Mouse (Mus musculus) intestine, postnatal 0 days (tissue): ENCODE measurements at regions not wholly inside any gene's neighbourhood (a gene's known extent, or its start where the extent isn't known, plus 50 kb on each side); places are given as distances from the start of the nearest gene placed in this dataset.

Experiments
- ATAC-seq: fragments of 200-750 bp; cut with Nextera tagmentation; 2 replicates; pipeline ENCODE4 v1.8.0; 2017; ENCODE audit warnings: mild to moderate bottlenecking, moderate TSS enrichment, moderate library complexity
- H3K27ac ChIP-seq: fragments of 300-500 bp; sonication (generic); 2 replicates; pipeline ENCODE4 v1.5.1; 2014; ENCODE audit warnings: mild to moderate bottlenecking, low read depth, low read length, moderate library complexity
- H3K27me3 ChIP-seq: fragments of 300-500 bp; sonication (generic); replicated peaks from 2 replicates; pipeline ENCODE4 v1.6.1; 2014; ENCODE audit warnings: low read length, mixed read lengths; ENCODE audit not compliant: control insufficient read depth, insufficient read depth
- H3K36me3 ChIP-seq: fragments of 300-500 bp; sonication (generic); 2 replicates; pipeline ENCODE4 v1.6.1; 2014; ENCODE audit warnings: mild to moderate bottlenecking, moderate library complexity; ENCODE audit not compliant: control insufficient read depth, insufficient read depth
- H3K4me1 ChIP-seq: fragments of 300-500 bp; sonication (generic); replicated peaks from 2 replicates; pipeline ENCODE4 v1.6.1; 2014; ENCODE audit warnings: antibody characterized with exemption, low read length, mixed read lengths; ENCODE audit not compliant: control insufficient read depth, insufficient read depth
- H3K4me2 ChIP-seq: fragments of 300-500 bp; sonication (generic); replicated peaks from 2 replicates; pipeline ENCODE4 v1.6.1; 2014; ENCODE audit warnings: low read depth, mild to moderate bottlenecking, moderate library complexity
- H3K4me3 ChIP-seq: fragments of 300-500 bp; sonication (generic); 2 replicates; pipeline ENCODE4 v1.5.1; 2014; ENCODE audit warnings: low read depth, low read length
- H3K9ac ChIP-seq: fragments of 300-500 bp; sonication (generic); 2 replicates; pipeline ENCODE4 v1.6.1; 2014; ENCODE audit warnings: mild to moderate bottlenecking, low read depth, low read length
- H3K9me3 ChIP-seq: fragments of 300-500 bp; sonication (generic); 2 replicates; pipeline ENCODE4 v1.6.1; 2016; ENCODE audit warnings: mixed run types; ENCODE audit not compliant: control insufficient read depth
- CTCF ChIP-seq: sonication (generic); IDR thresholded peaks from 2 replicates; pipeline ENCODE4 v1.5.1; 2016; ENCODE audit warnings: low read depth, mild to moderate bottlenecking, control low read depth, antibody characterized with exemption, moderate library complexity
- WGBS: fragments of 180-500 bp; shearing (Covaris S2); extraction: QIAGEN DNeasy Blood & Tissue Kit; methylation state at CpG from one replicate; pipeline ENCODE4 v1.1.7; 2014; 5-methylcytosine and 5-hydroxymethylcytosine counted together

- WGBS = 63% methylated on average over 5 of the region's 5 CpGs
- Histone ChIP-seq H3K27ac (no peak overlapping the region), H3K4me3 (no peak overlapping the region)
Measured at GRCm38 (mm10) chr3:35090496-35091133, 440.4 kb downstream of the Sox2 start.

GRCm38 (mm10) chr3:35093001-35093400 is 442.8 kb downstream of the Sox2 start:
- TF ChIP-seq CTCF = no peak
- H3K36me3 ChIP-seq = no peaks in the 10 kb centered on the region
- H3K4me3 ChIP-seq = no peak overlapping the region
- no peak overlapping the region for H3K27ac ChIP-seq
- no peaks in the 10 kb centered on the region for H3K27me3 ChIP-seq
- H3K4me2 ChIP-seq = no peak overlapping the region
- H3K9ac ChIP-seq = no peak overlapping the region
- no peaks in the 10 kb centered on the region for H3K9me3 ChIP-seq
- no peaks in the 10 kb centered on the region for H3K4me1 ChIP-seq
- ATAC-seq = no peak
- 86% methylated on average over 9 of the region's 9 CpGs for WGBS

More at GRCm38 (mm10) chr3:35090496-35091133, 440.4 kb downstream of the Sox2 start:
- no peak for ATAC-seq
- Histone ChIP-seq H3K9me3 (no peaks in the 10 kb centered on the region), H3K9ac (no peak overlapping the region), H3K27me3 (no peaks in the 10 kb centered on the region), H3K36me3 (no peaks in the 10 kb centered on the region), H3K4me1 (no peaks in the 10 kb centered on the region), H3K4me2 (no peak overlapping the region)
- no peak for TF ChIP-seq CTCF

- no peaks in the 10 kb centered on the region for H3K9me3 ChIP-seq
- H3K9ac ChIP-seq = no peak overlapping the region
- H3K4me1 ChIP-seq = no peaks in the 10 kb centered on the region
- H3K27me3 ChIP-seq = no peaks in the 10 kb centered on the region
- no peak for ATAC-seq
- H3K4me3 ChIP-seq = no peak overlapping the region
- H3K27ac ChIP-seq = no peak overlapping the region
- no peaks in the 10 kb centered on the region for H3K36me3 ChIP-seq
- WGBS = 94% methylated on average over 8 of the region's 8 CpGs
- H3K4me2 ChIP-seq = no peak overlapping the region
- TF ChIP-seq CTCF = no peak
Measured at GRCm38 (mm10) chr3:35095221-35095620, 445.0 kb downstream of the Sox2 start.

GRCm38 (mm10) chr3:35096381-35096780 is 446.2 kb downstream of the Sox2 start:
- ATAC-seq = no peak
- WGBS = 81% methylated on average over 5 of the region's 5 CpGs
- Histone ChIP-seq H3K4me2 (no peak overlapping the region), H3K4me3 (no peak overlapping the region), H3K9ac (no peak overlapping the region), H3K27me3 (no peaks in the 10 kb centered on the region), H3K4me1 (no peaks in the 10 kb centered on the region), H3K36me3 (no peaks in the 10 kb centered on the region), H3K9me3 (no peaks in the 10 kb centered on the region), H3K27ac (no peak overlapping the region)
- no peak for TF ChIP-seq CTCF

GRCm38 (mm10) chr3:35097766-35098165 is 447.6 kb downstream of the Sox2 start:
- no peak overlapping the region for H3K27ac ChIP-seq
- TF ChIP-seq CTCF = no peak
- H3K9me3 ChIP-seq = no peaks in the 10 kb centered on the region
- 0 out of 2 replicates have a peak, but pooled peaks cover 2% of the 10 kb centered on the region for H3K27me3 ChIP-seq
- H3K4me2 ChIP-seq = no peak overlapping the region
- no peak overlapping the region for H3K4me3 ChIP-seq
- no peaks in the 10 kb centered on the region for H3K4me1 ChIP-seq
- 75% methylated on average over 6 of the region's 6 CpGs for WGBS
- no peak for ATAC-seq
- H3K9ac ChIP-seq = no peak overlapping the region
- no peaks in the 10 kb centered on the region for H3K36me3 ChIP-seq

- Histone ChIP-seq H3K27ac (no peak overlapping the region), H3K36me3 (no peaks in the 10 kb centered on the region), H3K9me3 (no peaks in the 10 kb centered on the region), H3K27me3 (0 out of 2 replicates have a peak, but pooled peaks cover 2% of the 10 kb centered on the region), H3K4me1 (no peaks in the 10 kb centered on the region), H3K9ac (no peak overlapping the region), H3K4me3 (no peak overlapping the region), H3K4me2 (no peak overlapping the region)
- WGBS = 57% methylated on average over 3 of the region's 3 CpGs
- ATAC-seq = no peak
- no peak for TF ChIP-seq CTCF
Measured at GRCm38 (mm10) chr3:35099226-35099625, 449.0 kb downstream of the Sox2 start.
